Mouse (Mus musculus): ENCODE results near the gene Dda1.
"Not testable (repeated sequence)": the region's sequence is repeated elsewhere in the genome, so short reads cannot be mapped to it uniquely, and the experiment has no call there.

Gene Dda1

DNA sequence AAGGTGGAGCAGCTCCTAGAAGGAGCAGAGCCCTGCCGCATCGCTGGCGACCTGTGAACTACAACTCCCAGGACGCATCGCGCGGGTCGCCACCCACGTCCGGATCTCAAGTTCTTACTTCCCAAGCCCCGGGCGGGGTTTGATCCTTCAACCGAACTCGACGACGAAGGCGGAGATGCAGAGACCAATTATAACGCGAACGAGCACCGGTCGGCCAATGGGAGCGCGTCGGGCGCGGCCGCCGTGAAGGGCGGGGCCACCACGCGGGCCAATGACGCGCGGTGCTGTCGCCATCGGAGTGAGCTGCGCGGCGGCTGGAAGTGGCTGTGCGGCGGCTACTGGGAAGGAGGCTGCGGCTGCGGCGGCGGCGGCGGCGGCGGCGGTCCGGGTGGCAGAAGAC is at the start of gene Dda1:
Dda1 (plus strand) TSS at position 284 of the 400 bp plus-strand sequence.
- peak; percentile 100 for DNase-seq (ENCODE audit: low spot score)

GRCm38 (mm10) chr8:71422121-71422520 is 46.9 kb upstream of the Dda1 start:
- DNase-seq (ENCODE audit: low spot score): no peak

DNA sequence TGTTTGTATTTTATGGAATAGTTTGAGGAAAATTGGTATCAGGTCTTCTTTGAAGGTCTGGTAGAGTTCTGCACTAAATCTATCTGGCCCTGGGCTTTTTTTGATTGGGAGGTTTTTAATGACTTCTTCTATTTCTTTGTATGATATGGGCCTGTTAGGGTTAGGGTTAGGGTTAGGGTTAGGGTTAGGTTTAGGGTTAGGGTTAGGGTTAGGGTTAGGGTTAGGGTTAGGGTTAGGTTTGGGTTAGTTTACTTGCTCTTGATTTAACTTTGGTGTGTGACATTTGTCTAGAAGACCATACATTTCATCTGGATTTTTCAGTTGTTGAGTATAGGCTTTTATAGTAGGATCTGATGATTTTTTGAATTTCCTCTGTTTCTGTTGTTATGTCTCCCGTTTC is 36.1 kb upstream of the Dda1 start:
- DNase-seq (ENCODE audit: low spot score): not testable (repeated sequence)

- DNase-seq (ENCODE audit: low spot score): no peak
These were observed 32.0 kb upstream of the Dda1 start for GRCm38 (mm10) chr8:71437041-71437440.

GRCm38 (mm10) chr8:71441404-71441803 is 27.6 kb upstream of the Dda1 start:
- peak; percentile 81 for DNase-seq (ENCODE audit: low spot score)

- DNase-seq (ENCODE audit: low spot score): no peak
These were observed 23.9 kb upstream of the Dda1 start for GRCm38 (mm10) chr8:71445096-71445495.

GRCm38 (mm10) chr8:71451337-71451736 is 17.7 kb upstream of the Dda1 start:
- no peak for DNase-seq (ENCODE audit: low spot score)

DNA sequence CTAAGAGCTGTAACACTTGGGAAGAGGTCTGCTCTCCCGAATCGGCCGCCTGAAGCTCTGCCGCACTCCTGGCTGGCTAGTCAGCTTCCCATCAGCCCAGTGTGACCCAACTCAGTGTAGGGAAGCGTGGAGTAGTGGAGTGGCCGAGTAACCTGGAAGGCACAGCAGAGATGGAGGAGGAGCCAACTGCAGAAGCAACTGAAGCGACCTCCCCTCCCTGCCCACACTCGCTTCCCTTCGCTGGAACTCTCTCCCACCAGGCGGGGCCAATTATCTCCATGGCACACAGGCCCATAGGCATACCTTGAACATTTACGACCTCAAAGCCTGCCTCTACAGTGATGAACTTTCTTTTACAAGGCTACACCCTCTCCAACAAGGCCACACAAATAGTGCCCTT is 17.2 kb upstream of the Dda1 start:
- DNase-seq (ENCODE audit: low spot score): no peak

DNA sequence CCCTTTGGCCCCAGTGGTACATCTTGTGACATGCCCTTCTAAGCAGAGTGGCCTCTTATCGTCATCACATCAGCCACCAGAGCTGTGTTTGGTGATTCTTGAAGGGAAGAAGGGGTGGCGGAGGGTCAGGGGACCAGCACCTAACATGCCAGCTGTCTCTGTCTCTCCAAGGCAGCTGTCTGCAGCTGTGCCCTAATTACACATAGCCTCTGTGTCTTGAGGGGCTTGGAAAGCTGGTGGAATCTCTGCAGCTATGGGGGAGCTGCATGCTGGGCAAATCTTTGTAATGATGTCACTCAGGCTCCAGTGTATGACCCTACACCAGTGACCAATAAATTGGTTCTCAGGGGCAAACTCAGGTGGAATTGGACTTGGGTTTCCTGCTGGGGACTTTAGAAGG is 16.3 kb upstream of the Dda1 start:
- DNase-seq (ENCODE audit: low spot score): no peak

DNA sequence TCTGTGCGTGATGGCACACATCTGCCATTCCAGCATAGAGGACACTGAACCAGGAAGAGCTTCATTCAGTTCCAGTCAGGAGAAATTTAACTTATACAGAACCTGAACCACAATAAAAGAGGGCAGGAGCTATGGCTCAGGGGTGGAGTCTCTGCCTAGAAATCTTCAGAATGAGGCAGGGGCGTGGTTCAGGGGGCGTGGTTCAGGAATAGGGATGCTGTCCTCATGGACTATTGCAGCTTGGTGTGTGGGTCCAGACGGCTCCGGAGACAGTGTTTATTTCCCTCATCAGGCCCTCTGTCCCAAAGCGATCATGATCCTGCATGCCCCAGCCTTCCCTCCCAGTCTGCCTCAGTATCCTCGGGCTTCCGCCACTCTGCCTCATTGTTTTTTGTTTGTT is 14.3 kb upstream of the Dda1 start:
- no peak for DNase-seq (ENCODE audit: low spot score)

DNA sequence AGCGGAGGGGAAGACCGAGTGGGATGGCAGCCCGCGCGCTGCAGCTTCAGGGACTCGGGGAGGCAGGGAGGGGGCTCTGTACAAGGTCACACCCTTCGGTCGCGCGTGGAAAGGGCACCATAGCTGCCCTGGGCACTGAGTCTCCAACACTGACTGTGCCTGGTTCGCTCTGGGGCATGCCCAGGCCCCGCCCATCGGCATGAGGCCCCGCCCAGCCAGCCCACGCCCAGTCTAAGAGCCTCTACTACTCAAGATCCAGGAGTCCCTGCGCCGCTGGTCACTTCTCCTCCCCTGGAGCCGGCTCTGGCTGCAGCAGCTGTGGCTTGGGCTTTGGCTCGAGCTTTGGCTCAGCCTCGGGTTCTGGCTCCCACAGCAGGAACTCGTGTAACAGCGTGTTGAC is 12.1 kb upstream of the Dda1 start:
- no peak for DNase-seq (ENCODE audit: low spot score)

- DNase-seq (ENCODE audit: low spot score): no peak
These were observed 11.2 kb upstream of the Dda1 start for GRCm38 (mm10) chr8:71457659-71458270.

- DNase-seq (ENCODE audit: low spot score): no peak
These were observed 8.3 kb upstream of the Dda1 start for GRCm38 (mm10) chr8:71460716-71461115.

DNA sequence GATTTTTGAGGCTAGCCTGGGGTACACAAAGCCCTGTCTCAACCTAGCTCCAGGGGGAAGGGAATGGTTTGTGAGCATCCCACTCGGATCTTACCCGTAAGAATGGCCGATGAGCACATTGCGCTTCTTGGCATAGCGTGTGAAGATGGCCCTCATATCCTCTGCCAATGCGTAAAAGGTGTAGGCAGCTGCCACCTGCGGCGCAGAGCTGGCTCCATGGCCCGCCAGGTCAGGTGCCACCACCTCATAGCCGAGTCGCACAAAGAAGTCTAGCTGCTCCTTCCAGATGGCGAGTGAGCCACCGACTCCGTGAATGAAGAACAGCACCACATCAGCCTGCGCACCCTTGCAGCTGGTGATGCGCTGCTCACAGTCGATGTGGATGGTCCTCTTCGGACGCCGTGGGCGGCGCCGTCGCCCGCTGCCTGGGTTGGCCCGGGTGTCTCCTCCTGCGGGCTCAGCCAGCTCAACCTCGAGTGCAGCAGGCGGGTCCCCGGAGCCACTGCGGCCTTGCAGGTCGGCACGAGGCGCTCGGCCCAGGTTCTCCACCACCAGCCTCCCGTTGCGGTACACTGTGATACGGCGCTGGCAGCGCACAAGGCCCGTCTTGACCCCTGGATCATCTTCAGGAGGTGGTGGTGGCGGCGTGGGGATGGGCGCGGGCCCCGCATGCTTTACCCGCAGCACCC is 7.7 kb upstream of the Dda1 start:
- DNase-seq (ENCODE audit: low spot score): no peak

DNA sequence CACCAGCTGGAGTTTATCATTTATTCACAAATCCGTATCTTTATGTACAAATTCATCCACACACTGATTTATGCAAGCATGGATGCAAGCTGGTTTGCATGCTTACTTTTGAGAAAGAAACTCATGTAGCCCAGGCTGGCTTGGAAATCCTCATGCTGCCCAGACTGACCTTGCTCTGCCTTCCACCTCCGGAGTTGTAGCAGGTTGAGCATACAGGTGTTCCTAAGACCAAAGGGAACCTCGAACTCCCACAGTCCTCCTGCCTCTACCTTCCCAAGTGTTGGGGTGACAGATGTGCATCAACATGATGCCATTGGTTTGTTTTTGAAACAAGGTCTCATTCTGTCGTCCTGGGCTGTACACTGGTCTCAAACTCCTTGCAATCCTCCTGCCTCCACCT is 6.8 kb upstream of the Dda1 start:
- no peak for DNase-seq (ENCODE audit: low spot score)

DNA sequence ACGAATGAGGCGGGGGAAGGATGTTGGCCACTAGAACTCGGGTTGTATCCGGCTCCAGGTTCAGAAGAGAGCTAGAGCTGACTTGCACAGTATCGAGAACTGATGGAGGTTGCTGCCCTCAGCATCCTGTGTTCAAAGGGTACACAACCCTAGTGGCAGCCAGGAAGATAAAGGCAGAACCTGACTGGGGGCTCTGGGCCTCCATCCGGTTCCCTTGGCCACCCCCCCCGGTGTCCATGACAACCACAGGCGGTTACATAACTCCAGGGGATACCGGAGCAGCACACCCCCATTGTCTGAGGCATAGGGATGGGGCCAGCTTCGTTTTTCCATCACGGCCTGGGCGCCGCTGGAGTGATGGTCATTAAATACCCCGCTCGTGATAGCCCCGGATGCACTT is 6.2 kb upstream of the Dda1 start:
- peak; percentile 50 for DNase-seq (ENCODE audit: low spot score)

DNA sequence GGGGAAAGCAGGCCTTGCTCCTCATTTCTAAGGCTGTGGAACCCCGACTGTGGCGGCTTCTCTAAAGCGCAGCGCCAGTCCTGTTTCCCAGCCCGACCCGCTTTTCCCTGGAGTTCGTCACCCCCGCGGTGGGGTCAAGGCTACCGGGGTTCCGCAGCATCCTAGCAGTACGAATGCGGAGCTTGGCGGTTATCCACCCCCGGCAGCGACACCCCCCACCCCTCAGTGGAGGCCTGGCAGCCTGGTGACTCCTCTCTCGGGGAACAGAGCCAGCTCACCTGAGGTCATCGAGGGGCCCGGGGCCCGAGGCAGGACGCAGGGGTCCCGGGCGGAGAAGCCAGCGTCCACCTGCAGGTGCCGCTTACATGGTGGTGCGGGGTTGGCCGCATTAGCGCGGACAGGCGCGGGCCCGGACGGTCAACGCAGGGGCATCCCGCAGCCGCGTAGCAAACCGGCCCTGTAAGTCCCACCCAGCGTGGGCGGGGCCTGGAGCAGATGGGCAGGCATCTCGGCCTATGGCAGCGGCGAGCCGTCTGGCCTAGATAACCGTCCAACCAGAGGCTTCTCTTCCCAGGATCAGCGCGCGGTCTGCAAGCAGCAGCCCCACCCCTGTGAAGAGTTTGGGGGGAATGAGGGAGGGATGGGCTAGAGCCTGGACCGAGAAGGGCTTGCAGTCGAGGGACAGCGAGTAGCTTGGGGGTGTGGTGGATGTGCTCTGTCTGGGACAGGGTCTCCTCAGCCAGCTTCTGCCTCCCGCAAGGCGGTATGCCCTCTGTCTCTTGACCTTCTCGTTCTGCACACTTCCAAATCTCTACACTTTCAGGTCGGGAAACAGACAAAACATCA is 5.6 kb upstream of the Dda1 start, which contains the start of gene Abhd8:
Abhd8 (minus strand) TSS at position 468 of the 846 bp plus-strand sequence.
- peak; percentile 98 for DNase-seq (ENCODE audit: low spot score)

- peak; percentile 100 for DNase-seq (ENCODE audit: low spot score)
These were observed 4.2 kb upstream of the Dda1 start, which contains the start of gene Mrpl34 for GRCm38 (mm10) chr8:71464513-71465500. Gene Mrpl34, plus strand, starts transcription at chr8:71464959.

DNA sequence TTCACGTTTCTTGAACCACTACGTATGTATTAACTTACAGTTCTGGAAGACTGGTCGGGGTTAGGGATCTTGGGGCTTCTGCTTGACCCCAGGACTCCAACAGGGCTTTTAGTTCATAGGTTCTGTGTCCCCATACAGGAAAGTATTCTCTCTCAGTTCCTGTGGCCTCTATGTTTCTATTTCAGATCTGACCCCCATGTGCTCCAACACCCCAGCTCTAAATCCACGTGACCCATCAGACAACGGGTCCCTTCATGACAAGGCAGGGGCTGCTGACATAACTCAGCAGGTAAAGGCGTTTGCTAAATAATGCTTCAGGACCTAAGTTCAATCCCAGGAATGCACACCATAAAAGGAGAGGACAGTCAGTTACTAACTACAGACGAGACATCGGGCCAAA is 3.3 kb upstream of the Dda1 start:
- no peak for DNase-seq (ENCODE audit: low spot score)

DNA sequence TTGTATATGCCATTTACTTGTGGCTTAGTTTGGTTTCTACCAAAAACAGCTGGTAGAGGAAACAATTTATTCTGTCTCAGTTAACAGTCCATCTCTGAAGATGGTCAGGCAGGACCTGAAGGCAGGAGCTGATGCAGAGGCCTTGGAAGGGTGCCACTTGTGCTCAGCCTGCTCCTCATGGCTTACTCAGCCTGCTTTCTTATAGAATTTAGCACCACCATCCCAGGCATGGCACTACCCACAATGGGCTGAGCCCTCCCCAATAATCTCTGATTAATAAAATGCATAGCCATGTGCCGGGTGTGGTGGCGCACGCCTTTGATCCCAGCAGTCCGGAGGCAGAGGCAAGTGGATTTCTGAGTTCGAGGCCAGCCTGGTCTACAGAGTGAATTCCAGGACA is 2.8 kb upstream of the Dda1 start:
- DNase-seq (ENCODE audit: low spot score): no peak

GRCm38 (mm10) chr8:71467201-71467600 is 1.8 kb upstream of the Dda1 start:
- no peak for DNase-seq (ENCODE audit: low spot score)

- no peak for DNase-seq (ENCODE audit: low spot score)
These were observed 998 bp upstream of the Dda1 start for GRCm38 (mm10) chr8:71468001-71468400.
